Mouse (Mus musculus): Measurements from ENCODE around the gene Zbtb26.

- TF ChIP-seq CTCF (IDR thresholded peaks at IDR 0.05; ENCODE audit: low read depth): no peak
- no peak for TF ChIP-seq EP300 (IDR thresholded peaks at IDR 0.05; ENCODE audit: low read depth)
These were observed 21.0 kb downstream of the Zbtb26 start for GRCm38 (mm10) chr2:37421903-37422302.

All from liver, postnatal 0 days (tissue).